Mouse (Mus musculus) lung, adult 10 weeks (tissue): ENCODE measurements around the gene Gm21904. TPM values are rescaled to one million over a fixed set of nuclear protein-coding genes. Genes with fewer than 3 reads are reported as not detected.

Experiments
- polyA plus RNA-seq: library from polyadenylated mRNA; stranded (reverse); fragments of 350-450 nt; fragmentation: Illumina TruSeq; extraction: RNeasy Lipid Tissue Mini Kit (QIAGEN cat#74804); gene quantifications from one replicate; pipeline ENCODE4 v1.2.3, GENCODE M21; 2014; ENCODE audit warnings: low read depth, low replicate concordance; ENCODE audit not compliant: insufficient read depth

Gm21904 gene
- polyA plus RNA-seq = not detected

DNA sequence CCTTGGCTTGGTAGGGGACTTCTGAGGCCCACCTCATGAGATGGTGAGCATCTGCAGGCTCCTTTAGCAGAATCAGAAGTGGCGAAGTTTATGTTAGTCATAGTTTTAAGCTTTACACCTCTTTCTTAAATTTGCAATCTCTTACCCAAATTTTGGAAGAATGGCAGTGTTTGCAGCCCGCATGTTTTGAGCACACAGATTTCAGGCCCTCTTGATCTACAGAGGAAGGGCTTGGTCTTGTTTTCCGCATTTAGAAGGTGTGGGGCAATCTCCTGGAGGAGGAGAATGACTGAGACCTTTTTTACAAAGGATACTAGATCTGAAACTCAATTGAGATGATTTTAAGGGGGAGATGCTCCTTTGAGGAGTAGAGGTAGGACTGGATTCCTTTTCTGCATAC lies at the start of gene Gm21904:
TSS of gene Gm21904 (minus strand) at position 101 of the 400 bp plus-strand sequence.

DNA sequence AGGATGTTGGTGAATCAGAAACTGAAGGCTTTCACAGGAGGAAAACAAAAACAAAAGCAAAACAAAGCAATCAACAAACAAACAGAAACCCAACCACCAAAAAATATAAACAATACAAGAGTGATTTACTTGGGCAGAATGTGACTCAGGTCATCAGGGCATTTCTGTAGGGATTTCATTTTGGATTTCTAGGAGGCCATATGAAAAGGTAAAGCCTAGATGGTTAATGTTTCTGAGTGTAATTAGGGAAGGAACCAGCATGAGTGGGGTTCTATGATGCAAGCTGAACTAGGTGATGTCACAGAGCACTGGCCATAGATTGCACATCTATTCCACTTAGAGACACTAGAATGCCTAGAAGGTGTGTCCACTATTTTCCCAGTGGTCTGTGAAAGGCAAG lies 28.4 kb upstream of the Gm21904 start, which contains the start of the genes Gm20772 and Gm20831:
TSS of gene Gm20772 (plus strand) at position 301 of the 400 bp plus-strand sequence.
TSS of gene Gm20831 (plus strand) at position 301 of the 400 bp plus-strand sequence.

Other genes starting within 250 kb of the Gm21904 start
- gene Gm20772, start 28.5 kb upstream of the Gm21904 start, polyA plus RNA-seq = not detected
- gene Gm20831, start 28.5 kb upstream of the Gm21904 start, polyA plus RNA-seq = not detected
- not detected for gene Srsy, start 91.1 kb upstream of the Gm21904 start, polyA plus RNA-seq
- gene Gm21764, start 215.5 kb upstream of the Gm21904 start, polyA plus RNA-seq = not detected
- gene Ssty1, start 242.8 kb upstream of the Gm21904 start, polyA plus RNA-seq = not detected